Mouse (Mus musculus): ENCODE data around the gene Gm26620.

GRCm38 (mm10) chr1:170933386-170933920 is 48.6 kb downstream of the Gm26620 start:
- TF ChIP-seq CTCF (IDR thresholded peaks at IDR 0.05; ENCODE audit: control insufficient read depth, insufficient read depth, insufficient read length) = no peak
- no peak for TF ChIP-seq CEBPB (IDR thresholded peaks at IDR 0.05; ENCODE audit: low read depth)
- TF ChIP-seq MYOG (IDR thresholded peaks at IDR 0.05; ENCODE audit: control insufficient read depth, extremely low read depth, insufficient read length) = no peak
- TF ChIP-seq MYOD1 (IDR thresholded peaks at IDR 0.05; ENCODE audit: control insufficient read depth, insufficient read length, low read depth) = no peak
- no peak for TF ChIP-seq USF1 (IDR thresholded peaks at IDR 0.05; ENCODE audit: low read depth)
- no peak for TF ChIP-seq MAX (IDR thresholded peaks at IDR 0.05)
- no peak for TF ChIP-seq FOSL1 (IDR thresholded peaks at IDR 0.05; ENCODE audit: insufficient read depth, low read length, poor library complexity, severe bottlenecking)
